Mouse (Mus musculus) testis, adult 2 months (tissue): Measurements from ENCODE around the gene Krt76. TPM values are rescaled to one million over a fixed set of nuclear protein-coding genes. Genes with fewer than 3 reads are reported as not detected.

Experiments used
- H3K27ac ChIP-seq: fragments of 200-500 bp; 2 replicates; pipeline ENCODE4 v1.5.1; 2012; ENCODE audit warnings: low read depth, low read length; ENCODE audit not compliant: control insufficient read depth, insufficient read depth
- H3K27me3 ChIP-seq: fragments of 200-500 bp; 2 replicates; pipeline ENCODE4 v1.6.1; 2012; ENCODE audit warnings: mild to moderate bottlenecking, low read length, moderate library complexity; ENCODE audit not compliant: control insufficient read depth, insufficient read depth
- H3K36me3 ChIP-seq: fragments of 200-500 bp; 2 replicates; pipeline ENCODE4 v1.6.1; 2012; ENCODE audit warnings: mild to moderate bottlenecking, low read length; ENCODE audit not compliant: control insufficient read depth, insufficient read depth
- H3K4me1 ChIP-seq: fragments of 200-500 bp; 2 replicates; pipeline ENCODE4 v1.6.1; 2012; ENCODE audit warnings: low read length; ENCODE audit not compliant: control insufficient read depth, insufficient read depth
- H3K4me3 ChIP-seq: fragments of 200-500 bp; 2 replicates; pipeline ENCODE4 v1.5.1; 2012; ENCODE audit warnings: low read depth, mild to moderate bottlenecking, low read length, moderate library complexity, mixed read lengths; ENCODE audit not compliant: control insufficient read depth
- CTCF ChIP-seq: fragments of 200-500 bp; IDR thresholded peaks from 2 replicates; pipeline ENCODE4 v1.5.1; 2012; ENCODE audit warnings: low read depth, mild to moderate bottlenecking, inconsistent platforms, low read length, moderate library complexity; ENCODE audit not compliant: control insufficient read depth, insufficient read depth, insufficient replicate concordance
- POLR2A ChIP-seq: fragments of 200-500 bp; IDR thresholded peaks from 2 replicates; pipeline ENCODE4 v1.6.1; 2012; ENCODE audit warnings: low read depth, mild to moderate bottlenecking, inconsistent platforms, low read length, moderate library complexity; ENCODE audit not compliant: control insufficient read depth
- polyA plus RNA-seq: library from polyadenylated mRNA; depleted of rRNA; stranded (reverse); fragments of >200 nt; gene quantifications from 2 replicates; pipeline ENCODE4 v1.2.3, GENCODE M21; 2012

The Krt76 gene
- polyA plus RNA-seq, 1 experiment = 0.20 TPM

DNA sequence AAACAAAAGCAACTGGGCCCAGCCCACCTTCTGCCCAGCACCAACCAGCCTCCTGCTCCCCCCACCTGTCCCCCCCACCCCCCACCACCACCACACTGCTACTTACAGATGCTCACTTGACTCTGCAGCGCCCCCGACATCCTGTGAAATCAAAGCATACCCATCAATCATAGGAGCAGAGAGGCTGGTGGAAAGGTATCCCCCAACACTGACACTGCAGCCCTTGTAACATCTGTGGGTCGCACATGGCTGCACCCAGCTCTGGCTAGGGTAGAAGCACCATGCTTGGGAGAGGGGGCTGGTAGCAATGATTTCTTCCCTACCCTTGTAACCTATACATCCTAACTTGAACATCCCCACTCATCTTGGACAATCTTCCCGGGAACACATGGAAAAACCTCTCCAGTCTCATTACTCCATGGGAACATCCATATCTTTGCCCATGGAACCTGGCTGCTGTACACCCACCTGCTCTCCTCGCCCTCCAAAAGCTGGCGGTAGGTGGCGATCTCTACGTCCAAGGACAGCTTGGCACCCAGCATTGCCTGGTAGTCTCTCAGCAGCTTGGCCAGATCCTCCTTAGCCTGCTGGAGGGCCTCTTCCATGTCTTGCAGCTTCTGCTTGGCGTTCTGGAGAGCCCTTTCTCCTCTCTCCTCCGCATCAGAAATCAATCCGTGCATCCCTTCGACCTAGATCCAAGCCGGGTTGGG lies 32.1 kb downstream of the Krt76 start:
- H3K27ac ChIP-seq = no peak overlapping the region
- peaks cover 10% of the 10 kb centered on the region for H3K4me1 ChIP-seq
- H3K27me3 ChIP-seq = peaks cover 6% of the 10 kb centered on the region
- H3K36me3 ChIP-seq = no peaks in the 10 kb centered on the region
- no peak overlapping the region for H3K4me3 ChIP-seq
- no peak for TF ChIP-seq POLR2A
- TF ChIP-seq CTCF = no peak; the same call in 1 of the 2 replicates

DNA sequence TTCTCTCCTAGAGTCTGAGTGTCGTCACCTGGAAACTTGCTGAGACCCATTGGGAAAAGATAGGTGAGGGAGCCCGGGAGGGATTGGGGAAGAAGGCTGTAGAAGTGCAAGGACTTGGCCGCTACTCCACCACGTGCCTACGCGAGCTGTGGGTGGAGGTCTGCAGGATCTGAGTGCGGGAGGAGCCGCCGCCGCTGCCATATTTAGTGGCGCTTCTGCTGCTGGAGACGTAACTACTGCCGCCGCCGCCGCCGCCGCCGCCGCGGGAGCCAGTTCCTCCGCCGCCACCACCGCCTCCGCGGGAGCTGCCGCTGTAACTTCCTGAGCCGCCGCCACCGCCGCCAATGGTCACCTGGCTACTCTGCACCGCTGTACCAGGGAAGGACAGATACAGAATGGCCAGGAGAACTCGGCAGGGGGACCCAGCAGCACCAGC lies 33.0 kb downstream of the Krt76 start:
- Histone ChIP-seq H3K4me1 (peaks cover 10% of the 10 kb centered on the region), H3K27ac (no peak overlapping the region), H3K36me3 (no peaks in the 10 kb centered on the region), H3K27me3 (peaks cover 6% of the 10 kb centered on the region), H3K4me3 (peak overlapping the region; percentile 67)
- TF ChIP-seq CTCF (no peak), POLR2A (no peak)

DNA sequence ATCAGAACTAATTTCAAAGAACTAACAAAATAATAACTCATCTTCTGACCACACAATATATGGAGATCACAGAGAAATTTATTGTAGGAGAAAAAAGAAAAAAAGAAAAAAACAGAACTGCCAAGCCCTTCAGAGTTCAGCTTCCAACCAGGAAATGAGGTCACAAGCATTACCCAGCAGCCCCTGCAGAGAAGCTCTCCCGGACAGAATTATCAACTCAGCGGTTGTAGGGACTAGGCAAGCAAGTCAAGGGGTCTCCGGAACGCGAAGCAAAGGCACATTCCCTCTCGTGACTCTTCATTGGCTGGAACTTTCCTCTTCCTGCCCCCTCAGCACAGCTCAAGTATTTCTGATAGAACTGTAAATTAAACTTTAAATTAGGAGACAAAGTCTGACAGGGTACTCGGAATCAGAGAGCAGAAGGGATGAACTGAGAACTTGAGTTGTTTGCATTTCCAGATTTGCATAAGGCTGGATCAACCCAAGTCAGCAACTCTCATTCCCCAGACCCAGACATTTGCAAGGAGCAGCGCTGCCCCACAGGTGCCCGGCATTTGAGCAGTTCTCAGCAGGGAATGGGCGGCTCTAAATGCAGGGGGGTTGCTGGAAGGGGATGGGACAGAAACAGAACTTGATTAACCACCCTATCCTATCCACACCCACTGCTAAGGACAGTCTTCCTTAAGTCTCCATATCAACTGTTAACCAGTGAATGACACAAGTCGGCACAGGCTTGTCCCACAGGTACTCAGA lies 33.9 kb downstream of the Krt76 start:
- Histone ChIP-seq H3K4me1 (peaks cover 10% of the 10 kb centered on the region), H3K36me3 (no peaks in the 10 kb centered on the region), H3K4me3 (peak overlapping the region; percentile 67; the same call in 1 of the 2 replicates), H3K27me3 (peaks cover 6% of the 10 kb centered on the region), H3K27ac (no peak overlapping the region)
- TF ChIP-seq CTCF (no peak), POLR2A (no peak)

DNA sequence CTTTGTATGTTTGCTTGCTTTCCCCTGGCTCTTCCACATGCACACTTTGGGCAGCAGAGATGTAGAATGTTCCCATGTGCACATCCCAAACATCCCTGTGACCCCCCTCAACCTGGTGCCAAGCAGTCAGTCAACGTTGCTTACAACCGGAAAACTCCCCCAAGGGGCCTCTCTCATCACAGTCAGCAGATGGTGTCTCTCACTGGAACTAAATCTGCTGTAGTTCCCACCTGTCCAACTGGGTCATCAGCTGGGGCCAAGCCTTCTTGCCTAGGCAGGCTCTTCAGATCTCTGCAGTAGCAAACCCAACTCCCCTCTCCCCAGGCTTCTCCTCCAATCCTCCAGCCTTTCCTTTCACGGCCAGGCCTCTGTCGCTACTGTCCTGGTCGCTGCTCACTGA lies 36.0 kb downstream of the Krt76 start:
- Histone ChIP-seq H3K27ac (no peak overlapping the region), H3K4me1 (peaks cover 10% of the 10 kb centered on the region), H3K4me3 (no peak overlapping the region), H3K27me3 (peaks cover 6% of the 10 kb centered on the region), H3K36me3 (no peaks in the 10 kb centered on the region)
- TF ChIP-seq POLR2A (no peak), CTCF (no peak)

DNA sequence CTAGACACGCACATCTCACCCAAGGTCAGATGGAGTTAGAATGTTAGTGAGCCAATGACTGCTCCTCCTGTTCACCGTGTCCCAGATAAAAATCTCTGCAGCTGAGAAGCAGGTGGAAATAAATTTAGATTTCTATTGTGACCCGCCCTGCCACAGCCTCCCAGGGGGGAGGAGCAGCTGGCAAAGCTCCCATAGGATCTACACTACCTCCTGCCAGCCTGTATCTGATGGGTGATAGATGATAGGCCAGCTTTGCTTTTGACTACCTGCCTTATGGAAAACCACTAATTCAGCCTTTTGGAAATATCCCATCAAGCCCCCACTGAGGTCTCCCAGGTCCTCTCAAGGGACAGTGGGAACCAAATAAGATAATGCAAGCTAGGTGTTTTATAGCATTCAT lies 37.0 kb downstream of the Krt76 start:
- peaks cover 6% of the 10 kb centered on the region for H3K27me3 ChIP-seq
- H3K36me3 ChIP-seq = no peaks in the 10 kb centered on the region
- no peak overlapping the region for H3K27ac ChIP-seq
- no peak overlapping the region for H3K4me3 ChIP-seq
- TF ChIP-seq CTCF = no peak
- no peak for TF ChIP-seq POLR2A
- H3K4me1 ChIP-seq = peaks cover 10% of the 10 kb centered on the region

DNA sequence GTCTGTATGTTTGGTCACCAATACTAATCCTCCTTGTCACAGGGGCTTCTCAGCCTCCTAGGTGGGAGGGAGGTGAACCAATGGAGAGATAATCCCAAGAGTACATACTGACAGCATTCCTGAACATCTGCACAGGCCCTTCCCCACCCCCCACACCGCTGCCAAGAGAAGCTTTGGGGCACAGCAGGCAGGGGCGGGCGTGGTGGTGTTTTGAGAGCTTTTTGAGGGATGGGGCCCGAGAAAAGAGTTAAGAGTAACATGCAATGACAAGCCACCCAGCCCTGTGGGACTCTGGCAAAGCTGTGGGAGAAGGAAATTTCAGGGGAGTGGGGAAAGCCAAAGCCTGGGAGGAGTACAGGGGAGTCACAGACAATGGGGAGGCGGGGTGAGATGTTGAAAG lies 38.4 kb downstream of the Krt76 start:
- Histone ChIP-seq H3K27me3 (0 out of 2 replicates have a peak, but pooled peaks cover 2% of the 10 kb centered on the region), H3K4me1 (peaks cover 4% of the 10 kb centered on the region), H3K36me3 (no peaks in the 10 kb centered on the region), H3K4me3 (no peak overlapping the region), H3K27ac (no peak overlapping the region)
- no peak for TF ChIP-seq POLR2A
- TF ChIP-seq CTCF = no peak

DNA sequence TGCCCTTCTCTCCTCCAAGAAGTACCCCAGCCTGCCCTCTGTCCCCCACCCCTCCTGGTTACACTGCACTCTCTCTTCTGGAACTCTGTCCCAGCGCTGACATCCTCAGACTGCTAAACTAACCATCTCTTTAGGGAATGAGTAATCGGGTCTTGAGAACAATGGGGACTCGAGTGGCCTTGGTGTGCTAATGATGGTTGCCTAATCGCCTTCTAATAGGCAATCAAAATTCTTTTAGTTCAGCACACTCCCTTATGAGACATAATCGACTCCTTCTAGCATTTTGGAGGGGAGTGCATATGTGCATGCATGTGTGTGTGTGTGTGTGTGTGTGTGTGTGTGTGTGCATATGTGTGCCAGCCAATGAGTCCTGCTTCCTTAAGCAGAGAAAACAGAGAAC lies 40.1 kb downstream of the Krt76 start:
- Histone ChIP-seq H3K4me3 (no peak overlapping the region), H3K27ac (no peak overlapping the region), H3K4me1 (no peaks in the 10 kb centered on the region), H3K36me3 (no peaks in the 10 kb centered on the region), H3K27me3 (no peaks in the 10 kb centered on the region)
- TF ChIP-seq CTCF = no peak

DNA sequence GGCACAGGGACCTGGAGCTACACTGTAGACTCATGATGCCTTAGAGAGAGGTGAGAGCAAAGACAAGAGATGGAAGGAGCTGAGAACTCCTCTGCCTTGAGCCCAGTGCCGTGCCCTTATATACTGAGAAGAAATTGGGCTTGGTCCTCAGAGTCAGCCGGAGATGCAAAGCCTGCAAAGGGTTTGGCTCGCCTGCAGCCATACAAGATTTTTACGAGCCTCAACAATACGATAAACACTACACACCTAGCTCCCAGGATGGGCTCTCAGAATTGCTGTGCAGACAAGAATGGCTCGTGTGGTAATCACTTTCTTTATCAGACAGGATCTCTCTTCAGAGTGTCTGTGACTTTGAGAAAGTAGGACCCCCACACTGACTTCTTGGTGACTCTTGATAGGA lies 42.0 kb downstream of the Krt76 start, which contains the start of gene Krt1:
Krt1 (minus strand) TSS at position 101 of the 400 bp plus-strand sequence.
- TF ChIP-seq POLR2A = no peak
- TF ChIP-seq CTCF = no peak
- Histone ChIP-seq H3K36me3 (no peaks in the 10 kb centered on the region), H3K27me3 (peaks cover 3% of the 10 kb centered on the region; the same call in 1 of the 2 replicates)

More for the DNA sequence above, 42.0 kb downstream of the Krt76 start, which contains the start of gene Krt1:
- Histone ChIP-seq H3K4me3 (no peak within 1 kb of the TSS), H3K27ac (no peak within 1 kb of the TSS), H3K4me1 (peaks cover 6% of the 10 kb centered on the region)
